Mouse (Mus musculus): ENCODE data around the gene Smg9.

Smg9 gene

DNA sequence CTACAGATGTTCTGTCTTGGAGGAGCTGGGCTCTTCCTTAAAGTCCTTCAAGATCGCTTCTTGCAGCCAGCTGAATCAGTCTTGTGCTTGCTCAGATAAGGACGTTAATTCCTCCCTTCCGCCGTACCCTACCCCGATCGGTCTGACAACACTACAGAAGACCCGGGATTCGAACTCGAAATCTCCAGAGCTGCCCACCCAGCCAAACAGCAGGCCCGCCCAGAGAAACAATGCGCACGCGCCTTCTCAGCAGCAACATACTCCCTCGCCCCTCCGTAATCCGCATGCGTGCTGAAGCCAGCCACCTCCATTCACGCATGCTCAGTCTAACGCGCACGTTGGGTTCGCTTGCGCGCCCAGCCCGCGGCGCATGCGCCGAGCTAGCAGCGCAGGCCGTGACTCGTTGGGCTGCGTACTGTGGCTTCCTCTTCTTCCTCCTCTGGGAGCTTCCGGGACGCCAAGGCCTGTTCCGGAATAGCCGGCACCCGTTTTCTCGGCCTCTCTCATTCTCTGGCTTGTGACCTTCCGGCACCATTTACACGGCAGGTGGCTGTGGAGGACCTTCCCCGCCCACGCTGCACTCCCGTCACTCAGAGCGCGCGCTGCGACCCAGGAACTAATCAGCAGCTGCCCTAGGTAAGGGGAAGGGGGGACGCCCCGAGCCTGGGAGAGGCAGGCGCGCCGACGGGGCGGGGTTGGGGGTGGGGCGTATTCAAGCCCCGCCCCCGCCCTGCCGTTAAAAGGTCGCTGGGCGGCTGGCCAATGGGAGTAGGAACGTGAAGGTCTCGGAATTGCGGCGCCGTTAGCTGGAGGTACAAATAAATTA, at the start of gene Smg9:
Gene Smg9 (plus strand): TSS at position 364 of the 826 bp plus-strand sequence.
- peak; percentile 96 to 97 for DNase-seq (ENCODE audit: low spot score in 2 of 2)

DNA sequence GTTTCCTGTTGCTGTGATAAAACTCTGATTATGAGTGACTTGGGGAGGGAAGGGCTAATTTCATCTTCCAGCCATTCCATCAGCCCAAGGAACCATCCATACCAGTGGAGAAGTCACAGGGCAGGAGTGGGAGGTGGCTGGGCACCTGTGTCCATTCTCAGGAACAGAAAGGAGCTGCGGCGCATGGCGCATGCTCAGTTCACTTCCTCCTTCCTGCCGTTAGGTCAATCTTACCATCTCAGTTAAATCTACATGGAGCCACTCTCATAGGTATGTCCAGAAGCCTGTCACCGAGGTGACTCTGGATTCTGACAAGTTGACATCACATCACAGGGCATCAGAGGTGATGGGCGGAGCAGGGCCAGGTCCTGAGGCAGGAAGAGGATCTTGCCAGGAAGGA, 43.8 kb upstream of the Smg9 start:
- no peak for DNase-seq (ENCODE audit: low spot score in 2 of 2)

DNA sequence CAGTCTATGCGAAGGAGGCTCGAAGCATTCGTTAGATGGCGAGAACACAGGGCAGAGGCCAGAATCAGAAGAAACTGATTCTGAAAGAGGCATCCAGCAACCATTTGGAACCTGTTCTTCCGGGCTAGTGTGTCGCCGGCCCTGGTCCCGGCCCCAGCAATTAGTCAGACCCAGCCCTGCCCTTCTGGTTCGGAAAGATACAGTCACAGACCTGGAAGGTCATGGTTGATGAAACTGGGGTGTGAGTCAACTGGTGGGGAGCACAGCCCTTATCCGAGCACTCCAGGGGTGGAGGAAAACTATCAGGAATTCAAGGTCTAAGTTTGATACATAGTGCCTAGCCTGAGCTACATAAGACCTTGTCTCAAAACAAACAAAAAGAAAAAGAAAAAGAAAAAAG, 43.3 kb upstream of the Smg9 start:
- no peak for DNase-seq (ENCODE audit: low spot score in 2 of 2)

DNA sequence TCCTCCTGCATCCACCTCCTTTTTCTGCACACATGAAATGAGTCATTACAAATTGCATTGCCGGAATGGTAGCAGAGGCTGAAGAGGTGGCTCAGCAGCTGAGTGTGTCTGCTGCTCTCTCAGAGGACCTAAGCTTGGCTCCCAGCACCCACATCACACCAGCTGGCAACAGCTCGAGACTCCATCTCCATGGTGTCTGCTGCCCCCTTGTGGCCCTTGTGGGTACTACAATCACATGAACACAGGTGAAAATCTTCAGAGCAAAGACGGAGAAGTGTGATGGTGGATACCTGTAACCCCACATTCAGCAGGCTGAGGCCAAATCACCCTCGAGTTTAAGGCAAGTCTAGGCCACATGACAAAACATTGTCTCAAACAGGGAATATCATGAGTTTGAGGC, 41.5 kb upstream of the Smg9 start:
- DNase-seq (ENCODE audit: low spot score in 2 of 2), result no peak

DNA sequence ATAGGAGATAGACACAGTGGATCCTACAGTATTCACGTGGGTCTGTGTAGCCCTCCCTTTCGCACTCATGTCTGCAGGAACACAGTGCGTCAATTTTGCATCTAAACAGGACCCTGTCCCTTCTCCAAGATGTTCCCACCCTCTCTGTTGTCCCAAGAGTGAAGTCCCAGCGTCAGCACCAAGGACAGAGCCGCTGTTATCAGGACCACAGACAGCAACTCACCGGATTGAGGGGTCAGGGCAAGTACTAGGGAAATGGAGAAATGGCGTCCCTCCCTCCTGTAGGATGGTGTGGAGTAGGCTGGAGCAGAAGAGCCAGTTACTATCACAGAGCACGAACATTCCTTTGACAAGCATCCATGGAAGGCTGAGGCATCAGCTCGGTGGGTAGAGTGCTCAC, 40.1 kb upstream of the Smg9 start:
- no peak for DNase-seq (ENCODE audit: low spot score in 2 of 2)

DNA sequence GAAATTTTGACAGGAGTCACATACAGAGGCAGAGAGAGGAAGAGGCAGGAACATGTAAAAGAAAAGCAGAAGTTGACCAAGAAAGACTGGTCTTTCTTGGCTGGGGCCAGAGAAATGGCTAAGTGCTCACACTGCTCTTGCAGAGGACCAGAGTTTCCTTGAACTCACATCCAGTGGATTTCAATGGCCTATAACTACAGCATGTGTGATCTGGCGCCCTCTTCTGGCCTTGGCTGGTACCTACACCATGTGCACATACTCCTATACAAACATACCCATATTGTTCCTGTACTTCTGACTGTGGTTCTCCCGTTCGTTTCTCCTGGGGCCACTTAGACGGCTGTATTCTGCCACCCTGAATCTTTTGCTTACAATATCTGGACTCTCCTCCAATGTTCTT, 38.4 kb upstream of the Smg9 start:
- no peak for DNase-seq (ENCODE audit: low spot score in 2 of 2)

DNA sequence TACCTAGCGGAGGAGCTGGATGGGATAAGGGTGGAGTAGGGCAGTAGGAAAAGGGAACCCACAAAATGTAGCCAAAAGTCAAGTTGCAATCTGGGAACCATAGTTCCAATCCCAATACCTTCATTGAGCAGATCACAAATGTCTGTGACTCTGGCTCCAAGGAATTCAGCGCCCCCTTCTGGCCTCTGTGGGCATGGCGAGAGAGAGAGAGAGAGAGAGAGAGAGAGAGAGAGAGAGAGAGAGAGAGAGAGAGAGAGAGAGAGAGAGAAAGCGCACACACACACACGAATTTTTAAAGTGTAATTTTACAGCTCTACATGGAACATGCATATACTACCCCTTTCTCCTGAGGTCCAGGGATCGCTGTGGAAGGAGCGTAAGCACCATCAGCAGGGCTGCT, 36.2 kb upstream of the Smg9 start:
- DNase-seq (ENCODE audit: low spot score in 2 of 2), result no peak

DNA sequence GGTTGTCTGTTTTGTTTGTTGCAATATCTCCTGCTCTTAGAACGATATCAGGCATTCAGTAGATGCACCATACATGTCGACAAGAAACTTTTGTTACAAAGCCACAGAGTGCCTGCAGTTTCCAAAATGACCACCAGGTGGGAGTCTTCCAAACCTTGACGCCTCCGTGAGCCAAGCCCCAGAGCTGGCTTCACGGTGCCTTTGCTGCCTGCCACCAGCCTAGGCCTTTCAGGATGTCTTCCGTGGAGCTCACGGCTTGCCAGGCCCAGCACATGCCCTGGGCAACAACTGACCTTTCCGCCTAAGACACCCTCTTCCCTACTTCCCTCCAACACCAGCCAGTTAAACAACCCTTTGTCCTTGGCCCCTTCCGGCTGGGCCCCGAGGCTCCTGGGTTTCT, 34.6 kb upstream of the Smg9 start:
- peak; percentile 80 to 89 for DNase-seq (ENCODE audit: low spot score in 2 of 2)

DNA sequence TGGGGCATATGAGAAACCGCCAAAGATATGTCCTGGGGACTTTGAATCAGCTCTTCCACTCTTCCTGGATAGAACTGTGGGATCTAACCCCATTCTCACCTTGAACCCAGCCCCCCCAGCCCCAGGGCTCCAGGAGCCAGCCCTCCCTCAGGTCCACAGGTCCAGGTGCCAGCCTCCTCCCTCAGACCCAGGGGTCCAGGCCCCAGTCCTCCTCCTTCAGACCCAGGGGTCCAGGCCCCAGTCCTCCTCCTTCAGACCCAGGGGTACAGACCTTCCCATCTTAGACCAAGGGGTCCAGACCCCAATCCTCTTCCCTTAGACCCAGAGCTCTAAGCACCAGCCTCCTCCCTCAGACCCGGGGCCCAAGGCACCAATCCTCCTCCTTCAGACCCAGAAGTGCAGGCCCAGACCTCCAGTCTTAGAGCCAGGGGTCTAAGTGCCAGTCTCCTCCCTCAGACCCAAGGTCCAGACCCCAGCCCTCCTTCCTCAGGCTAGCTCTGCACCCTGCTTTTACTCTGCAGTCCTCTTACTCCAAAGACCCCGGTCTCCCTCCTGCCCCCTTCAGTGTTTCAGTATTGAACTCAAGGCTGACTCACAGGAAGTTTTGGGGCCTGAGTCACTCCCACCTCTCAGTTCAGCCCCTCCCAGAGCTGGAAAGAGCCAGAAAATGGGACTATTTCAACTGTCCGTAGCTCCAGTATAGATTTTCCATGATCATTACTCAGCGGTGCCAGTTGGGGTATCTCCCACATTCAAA, 34.0 kb upstream of the Smg9 start:
- no peak for DNase-seq (ENCODE audit: low spot score in 2 of 2)

DNA sequence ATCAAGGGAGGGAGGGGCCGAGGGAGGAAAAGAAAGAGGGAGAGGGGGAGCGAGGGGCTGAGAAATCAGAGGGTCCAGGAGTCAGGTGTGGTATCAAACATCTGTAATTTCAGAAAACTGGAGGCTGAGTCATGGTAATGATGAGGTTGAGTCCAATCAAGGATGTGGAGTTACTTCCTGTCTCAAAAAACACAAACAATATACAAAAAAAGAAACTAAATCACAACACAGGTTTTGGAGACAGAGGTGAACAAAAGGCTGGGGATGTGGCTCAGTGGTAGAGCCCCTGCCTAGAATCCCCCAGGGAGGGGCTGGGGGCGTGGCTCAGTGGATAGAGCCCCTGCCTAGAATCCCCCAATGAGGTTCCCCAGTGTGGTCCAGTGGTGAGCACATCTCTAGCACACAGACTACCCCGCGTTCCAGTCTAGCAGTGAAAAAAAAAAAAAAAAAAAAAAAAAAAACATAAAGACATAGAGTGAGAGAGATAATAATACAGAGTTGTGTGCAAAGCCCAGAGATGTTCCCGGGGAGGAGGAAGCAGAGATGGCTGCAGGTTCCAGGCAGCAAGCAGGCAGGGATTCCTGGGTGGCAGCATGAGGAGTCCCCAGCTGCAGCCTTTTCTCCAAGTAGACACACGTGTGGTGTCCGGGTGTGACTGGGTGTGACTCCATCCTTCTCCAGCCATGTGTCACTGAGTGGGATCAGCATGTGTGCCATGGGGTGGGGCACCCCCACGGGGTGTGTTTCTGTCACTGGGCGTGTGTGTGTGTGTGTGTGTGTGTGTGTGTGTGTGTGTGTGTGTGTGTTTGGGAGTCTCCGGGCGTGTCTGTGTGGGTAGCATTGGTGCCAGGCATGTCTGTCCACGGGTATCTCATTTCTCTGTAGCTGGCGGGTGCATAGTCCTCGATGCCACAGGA, 32.4 kb upstream of the Smg9 start:
- DNase-seq (ENCODE audit: low spot score in 2 of 2), result no peak

DNA sequence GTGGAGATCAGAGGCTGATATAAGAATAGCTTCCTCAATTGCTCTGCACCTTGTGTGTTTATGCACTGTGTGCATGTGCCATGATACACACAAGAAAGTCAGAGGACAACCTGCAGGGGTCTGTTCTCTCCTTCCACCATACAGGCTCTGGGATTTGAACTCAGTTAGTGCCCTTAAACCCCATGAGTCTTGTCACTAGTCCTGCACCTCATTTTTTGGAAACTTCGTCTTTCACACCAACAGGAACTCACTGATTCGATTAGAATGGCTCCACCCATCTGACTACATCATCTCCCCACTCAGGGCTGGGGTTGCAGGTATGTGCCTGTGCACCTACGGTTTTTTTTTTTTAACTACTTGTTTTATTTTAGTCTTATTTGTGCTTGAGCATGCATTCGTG, 31.2 kb upstream of the Smg9 start:
- DNase-seq (ENCODE audit: low spot score in 2 of 2), result no peak

DNA sequence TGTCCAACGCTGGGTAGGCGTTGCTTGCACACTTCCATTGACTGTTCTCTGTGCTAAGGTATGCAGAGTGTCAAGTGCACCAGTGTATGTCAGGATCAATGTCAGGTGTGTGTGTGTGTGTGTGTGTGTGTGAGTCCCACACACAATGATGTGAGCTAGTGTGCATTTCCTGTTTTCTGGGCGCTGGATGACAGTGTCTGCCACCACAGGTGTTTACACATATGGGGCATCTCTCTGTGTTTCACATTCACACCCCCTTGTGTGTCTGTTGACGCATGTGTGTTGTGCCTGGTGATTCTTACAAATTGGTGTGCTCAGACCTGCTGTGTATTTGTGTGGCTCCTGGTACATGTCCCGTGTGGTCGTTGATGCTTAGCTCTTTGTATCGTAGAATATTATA, 30.5 kb upstream of the Smg9 start:
- DNase-seq (ENCODE audit: low spot score in 2 of 2), result no peak

DNA sequence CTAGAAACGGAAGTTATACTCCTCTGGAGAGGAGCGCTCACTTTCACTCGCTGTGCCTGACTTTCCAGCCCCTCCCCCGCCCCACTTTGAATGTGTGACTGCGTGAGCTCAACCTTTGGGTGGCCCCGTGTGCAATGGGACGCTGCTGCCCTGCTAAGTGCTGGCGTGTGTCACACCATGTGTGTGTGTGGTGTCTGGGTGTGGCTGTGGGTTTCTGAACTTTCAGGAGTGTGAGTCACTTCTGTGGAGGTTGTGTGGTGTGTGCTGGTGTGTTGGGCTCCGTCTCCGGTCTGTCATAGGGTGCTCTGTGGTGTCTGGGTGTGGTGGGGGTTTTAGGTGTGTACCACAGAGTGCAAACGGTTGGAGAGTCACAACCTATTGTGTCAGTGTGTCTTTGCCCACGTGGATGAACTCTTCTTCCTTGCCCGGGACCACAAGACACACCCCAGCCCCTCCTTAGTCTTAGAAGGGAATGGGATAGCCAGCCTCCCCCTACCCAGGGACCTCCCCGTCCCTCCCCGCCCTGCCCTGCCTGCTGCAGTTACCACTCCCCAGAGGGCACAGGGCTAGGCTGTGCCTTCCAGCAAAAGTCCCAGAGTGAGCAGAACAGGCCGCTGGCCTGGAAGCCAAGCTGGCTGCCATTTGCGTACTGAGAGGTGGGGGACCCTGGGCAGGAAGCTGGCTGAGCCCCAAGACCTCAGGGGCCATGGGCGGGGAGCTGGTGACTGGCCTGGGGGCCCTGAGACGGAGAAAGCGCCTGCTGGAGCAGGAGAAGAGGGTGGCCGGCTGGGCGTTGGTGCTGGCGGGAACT, 29.5 kb upstream of the Smg9 start, which contains the start of gene Kcnn4:
Gene Kcnn4 (plus strand): TSS at position 533 of the 811 bp plus-strand sequence.
- DNase-seq (ENCODE audit: low spot score in 2 of 2), result no peak

DNA sequence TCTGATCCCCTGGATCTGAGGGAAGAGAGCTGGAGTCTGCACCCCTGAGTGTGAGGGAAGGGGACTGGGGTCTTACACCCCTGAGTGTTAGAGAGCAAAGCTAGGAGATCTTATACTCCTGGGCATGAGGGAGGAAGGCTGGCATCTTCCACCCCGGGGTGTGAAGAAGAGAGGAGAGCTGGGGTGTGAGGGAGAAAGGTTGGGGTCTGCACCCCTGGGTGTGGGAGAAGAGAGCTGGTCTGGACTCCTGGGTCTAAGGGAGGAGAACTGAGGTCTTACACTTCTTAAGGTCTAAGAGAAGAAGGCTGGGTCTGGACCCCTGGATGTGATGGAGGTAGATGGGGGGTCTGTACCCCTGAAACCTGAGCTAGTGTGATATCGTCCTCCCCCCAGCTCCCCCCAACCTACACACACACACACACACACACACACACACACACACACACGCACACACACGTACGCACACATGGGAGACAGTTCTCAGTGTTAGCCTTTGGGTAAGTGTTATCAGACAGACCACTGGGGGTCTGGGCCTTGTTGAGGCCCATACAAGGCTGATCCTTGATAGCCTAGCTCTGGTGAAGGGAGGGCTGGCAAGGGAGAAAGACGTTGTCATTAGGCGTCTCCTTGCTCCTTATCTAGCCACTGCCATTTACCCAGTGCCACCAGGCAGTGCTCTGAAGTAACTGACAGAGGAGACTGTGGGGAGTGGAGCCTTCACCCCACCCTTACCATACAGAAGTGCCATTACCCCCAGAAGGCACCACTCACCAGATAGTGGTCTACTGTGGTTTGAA, 28.2 kb upstream of the Smg9 start:
- no peak for DNase-seq (ENCODE audit: low spot score in 2 of 2)

DNA sequence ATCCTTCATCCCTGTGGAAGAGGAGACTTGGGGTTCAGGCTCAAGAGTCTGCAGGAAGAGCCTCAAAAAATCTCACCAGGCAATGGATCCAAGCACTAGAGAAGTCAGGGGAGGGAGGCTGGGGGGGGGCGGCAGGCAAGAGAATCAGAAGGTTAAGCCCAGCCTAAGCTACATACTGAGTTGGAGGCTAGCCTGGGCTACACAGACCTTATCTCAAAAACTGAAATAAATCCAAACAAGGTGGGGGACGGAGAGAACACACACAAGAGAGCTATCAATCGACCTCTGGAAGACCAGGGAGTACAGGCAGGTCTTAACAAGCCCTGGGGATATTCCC, 27.6 kb upstream of the Smg9 start:
- DNase-seq (ENCODE audit: low spot score in 2 of 2), result no peak

DNA sequence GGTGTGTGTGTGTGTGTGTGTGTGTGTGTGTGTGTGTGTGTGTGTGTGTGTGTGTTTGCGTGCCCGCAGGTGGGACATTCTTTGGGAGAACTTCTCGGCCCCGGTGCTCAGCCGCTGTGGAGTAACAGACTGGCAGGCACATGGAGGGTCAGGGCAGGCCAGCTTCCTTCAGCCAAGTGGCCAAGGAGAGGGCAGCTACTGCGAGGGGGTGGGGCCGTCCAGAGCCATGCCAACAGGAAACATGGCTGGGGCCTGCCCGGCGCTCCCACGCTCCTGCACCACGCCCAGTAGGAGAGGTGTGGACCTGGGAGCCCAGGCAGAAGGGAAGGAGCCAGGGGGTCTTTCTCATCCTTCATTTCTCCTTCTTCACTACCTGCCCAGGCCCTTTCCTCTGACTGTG, 27.1 kb upstream of the Smg9 start:
- DNase-seq (ENCODE audit: low spot score in 2 of 2), result no peak

DNA sequence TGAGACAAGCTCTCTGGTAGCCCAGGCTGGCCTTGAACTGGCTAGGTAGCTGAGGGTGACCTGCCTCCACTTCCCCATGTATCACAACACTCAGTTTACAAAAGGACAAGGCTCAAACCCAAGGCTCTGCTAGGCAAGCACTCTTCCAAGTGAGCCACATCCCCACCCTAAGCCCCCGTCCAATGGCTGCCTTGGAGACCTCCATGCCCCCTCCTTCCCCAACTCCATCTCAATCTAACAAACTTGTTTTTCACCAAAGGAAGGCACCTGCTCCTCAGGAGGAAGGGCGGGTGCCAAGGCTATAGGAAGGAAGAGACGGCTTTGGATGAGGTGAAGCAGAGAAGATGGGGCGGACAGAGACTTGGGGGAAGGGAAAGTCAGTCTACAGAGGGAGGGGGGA, 26.6 kb upstream of the Smg9 start:
- no peak for DNase-seq (ENCODE audit: low spot score in 2 of 2)

DNA sequence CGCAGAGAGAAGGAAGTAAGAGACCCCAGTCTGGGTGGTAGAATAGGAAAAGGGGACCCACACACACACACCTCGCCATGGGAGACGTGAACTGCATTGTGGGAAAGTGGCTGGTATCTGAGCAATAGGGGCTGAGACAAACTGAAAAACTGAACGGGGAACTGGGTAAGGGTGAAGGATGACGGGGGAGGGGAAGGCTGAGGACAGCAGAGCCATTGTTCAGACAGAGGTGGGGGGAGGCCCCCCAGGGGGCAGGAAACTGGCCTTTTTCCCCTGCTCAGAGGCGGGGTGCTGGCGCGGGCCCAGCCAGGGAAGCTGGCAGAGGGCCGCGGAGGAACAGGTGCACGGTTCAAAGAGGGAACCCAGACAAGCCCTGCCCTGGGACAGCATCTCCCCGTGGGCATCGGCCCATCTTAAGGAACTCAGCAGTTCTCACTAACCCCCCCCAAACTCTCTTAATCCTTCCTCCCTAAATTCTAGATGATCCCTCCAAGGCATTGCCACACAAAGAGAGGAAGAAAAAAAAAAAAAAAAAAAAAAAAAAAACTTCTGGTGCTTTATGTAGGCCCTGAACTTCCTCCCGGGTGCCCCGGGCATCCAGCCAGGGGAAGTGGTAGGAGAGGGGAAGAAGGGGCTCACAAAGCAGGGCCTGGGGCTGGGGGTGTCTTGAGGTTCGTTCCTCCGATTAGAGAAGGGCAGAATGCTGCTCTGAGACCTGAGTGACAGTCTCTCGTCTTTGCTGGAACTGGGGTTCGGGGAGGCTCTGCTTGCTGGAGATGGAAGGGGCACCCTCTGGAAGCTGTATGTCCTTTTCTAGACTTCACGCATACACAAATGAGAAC, 25.7 kb upstream of the Smg9 start:
- DNase-seq (ENCODE audit: low spot score in 2 of 2), result no peak

DNA sequence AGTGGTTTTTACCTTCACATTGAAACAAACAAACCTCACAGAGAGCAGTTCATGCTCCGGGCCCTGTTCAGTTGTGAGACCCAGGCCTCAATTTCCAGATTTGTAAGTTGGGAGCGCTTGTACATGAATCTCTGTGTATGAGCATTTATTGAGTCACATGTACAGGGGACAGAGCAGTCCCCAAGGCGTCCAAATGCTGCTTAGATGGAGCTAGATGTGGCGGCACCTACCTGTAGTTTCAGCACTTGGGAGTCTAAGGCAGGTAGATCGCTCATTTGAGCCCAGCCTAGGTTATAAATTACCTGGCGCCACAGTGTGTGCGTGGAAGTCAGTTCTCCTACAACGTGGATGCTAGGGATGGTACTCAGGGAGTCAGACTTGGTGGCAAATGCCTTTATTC, 23.0 kb upstream of the Smg9 start:
- no peak for DNase-seq (ENCODE audit: low spot score in 2 of 2)

Data from frontal cortex, postnatal 36 days (tissue).